Mouse (Mus musculus): ENCODE measurements at regions not wholly inside any gene's neighbourhood (a gene's known extent, or its start where the extent isn't known, plus 50 kb on each side); places are given as distances from the start of the nearest gene placed in this dataset.

- no peak for ATAC-seq
Measured at GRCm38 (mm10) chr14:120146908-120147770, 104.9 kb upstream of the Oxgr1 start.

GRCm38 (mm10) chr14:120148803-120149202 lies 106.6 kb upstream of the Oxgr1 start:
- ATAC-seq: no peak

GRCm38 (mm10) chr14:120149341-120149741 lies 107.1 kb upstream of the Oxgr1 start:
- ATAC-seq: no peak

GRCm38 (mm10) chr14:120150589-120150988 lies 108.4 kb upstream of the Oxgr1 start:
- no peak for ATAC-seq

GRCm38 (mm10) chr14:120154413-120154812 lies 112.2 kb upstream of the Oxgr1 start:
- no peak for ATAC-seq

GRCm38 (mm10) chr14:120164184-120164583 lies 111.3 kb upstream of the Mbnl2 start:
- no peak for ATAC-seq

GRCm38 (mm10) chr14:120165496-120166045 lies 109.9 kb upstream of the Mbnl2 start:
- ATAC-seq: no peak

- no peak for ATAC-seq
Measured at GRCm38 (mm10) chr14:120170733-120171132, 104.7 kb upstream of the Mbnl2 start.

- no peak for ATAC-seq
Measured at GRCm38 (mm10) chr14:120172058-120172457, 103.4 kb upstream of the Mbnl2 start.

GRCm38 (mm10) chr14:120172844-120173243 lies 102.6 kb upstream of the Mbnl2 start:
- no peak for ATAC-seq

- ATAC-seq: no peak
Measured at GRCm38 (mm10) chr14:120174615-120175014, 100.9 kb upstream of the Mbnl2 start.

- no peak for ATAC-seq
Measured at GRCm38 (mm10) chr14:120195218-120195617, 80.3 kb upstream of the Mbnl2 start.

GRCm38 (mm10) chr14:120211741-120212140 lies 63.7 kb upstream of the Mbnl2 start:
- ATAC-seq: no peak

GRCm38 (mm10) chr14:120212626-120213025 lies 62.8 kb upstream of the Mbnl2 start:
- no peak for ATAC-seq

GRCm38 (mm10) chr14:120219224-120219623 lies 56.2 kb upstream of the Mbnl2 start:
- ATAC-seq: no peak

GRCm38 (mm10) chr14:120223528-120224201 lies 51.8 kb upstream of the Mbnl2 start:
- no peak for ATAC-seq

GRCm38 (mm10) chr14:120224202-120224846 lies 51.1 kb upstream of the Mbnl2 start:
- no peak for ATAC-seq

GRCm38 (mm10) chr14:120225657-120226056 lies 49.8 kb upstream of the Mbnl2 start:
- no peak for ATAC-seq

Measured in activated CD4-positive, CD25-positive, alpha-beta regulatory T cell, adult 4 months (primary cell).